Mouse (Mus musculus) E14TG2a.4 (cell line): ENCODE measurements around the gene Rps25.

Experiments
- CTCF ChIP-seq: conservative IDR thresholded peaks from 2 replicates; pipeline ENCODE4 v1.5.1; 2014; ENCODE audit warnings: low read length
- NANOG ChIP-seq: IDR thresholded peaks from 2 replicates; pipeline ENCODE4 v1.6.1; 2014; ENCODE audit warnings: borderline replicate concordance, low read length, mixed read lengths
- POU5F1 ChIP-seq: IDR thresholded peaks from 2 replicates; pipeline ENCODE4 v1.6.1; 2014; ENCODE audit warnings: low read length, borderline replicate concordance

- peak; percentile 38 for TF ChIP-seq CTCF
- no peak for TF ChIP-seq NANOG
- TF ChIP-seq POU5F1 = no peak
Observed at GRCm38 (mm10) chr9:44454891-44455220, 47.9 kb downstream of the Rps25 start, which contains the start of gene Upk2.
